Mouse (Mus musculus) liver, embryonic 11.5 days (tissue): Measurements from ENCODE around the gene Adam26a. TPM values are rescaled to one million over a fixed set of nuclear protein-coding genes. Genes with fewer than 3 reads are reported as not detected.
"Not testable (repeated sequence)": the region's sequence is repeated elsewhere in the genome, so short reads cannot be mapped to it uniquely, and the experiment has no call there.

Source experiments
- ATAC-seq: fragments of 200-750 bp; cut with Nextera tagmentation; replicated peaks from 2 replicates; pipeline ENCODE4 v1.8.0; 2017; ENCODE audit warnings: moderate number of reproducible peaks, mild to moderate bottlenecking, moderate TSS enrichment, moderate library complexity; ENCODE audit not compliant: low FRiP score
- DNase-seq: peaks from one replicate; pipeline ENCODE4 v3.0.0-alpha.2; 2017; ENCODE audit warnings: low spot score
- H3K27ac ChIP-seq: fragments of 300-500 bp; sonication (generic); 2 replicates; pipeline ENCODE4 v1.5.1; 2014; ENCODE audit warnings: mild to moderate bottlenecking, low read depth, low read length, control low read depth
- H3K27me3 ChIP-seq: fragments of 300-500 bp; sonication (generic); replicated peaks from 2 replicates; pipeline ENCODE4 v1.6.1; 2014; ENCODE audit warnings: low read length, mixed read lengths; ENCODE audit not compliant: control insufficient read depth, insufficient read depth
- H3K36me3 ChIP-seq: fragments of 300-500 bp; sonication (generic); 2 replicates; pipeline ENCODE4 v1.6.1; 2014; ENCODE audit warnings: mild to moderate bottlenecking, low read length, moderate library complexity, mixed read lengths; ENCODE audit not compliant: control insufficient read depth, insufficient read depth
- H3K4me1 ChIP-seq: fragments of 300-500 bp; sonication (generic); replicated peaks from 2 replicates; pipeline ENCODE4 v1.6.1; 2014; ENCODE audit warnings: low read length, mixed read lengths; ENCODE audit not compliant: control insufficient read depth, insufficient read depth
- H3K4me2 ChIP-seq: fragments of 300-500 bp; sonication (generic); 2 replicates; pipeline ENCODE4 v1.6.1; 2014; ENCODE audit warnings: mild to moderate bottlenecking, control low read depth, moderate library complexity
- H3K4me3 ChIP-seq: fragments of 300-500 bp; sonication (generic); 2 replicates; pipeline ENCODE4 v1.5.1; 2014; ENCODE audit warnings: low read depth, low read length, control low read depth
- H3K9ac ChIP-seq: fragments of 300-500 bp; sonication (generic); 2 replicates; pipeline ENCODE4 v1.6.1; 2014; ENCODE audit warnings: low read depth, low read length, control low read depth
- H3K9me3 ChIP-seq: fragments of 300-500 bp; sonication (generic); 2 replicates; pipeline ENCODE4 v1.6.1; 2016; ENCODE audit warnings: low read length, inconsistent platforms, mixed read lengths; ENCODE audit not compliant: control insufficient read depth
- WGBS: fragments of 180-500 bp; shearing (Covaris S2); extraction: QIAGEN DNeasy Blood & Tissue Kit; methylation state at CpG from one replicate; pipeline ENCODE4 v1.1.7; 2014; 5-methylcytosine and 5-hydroxymethylcytosine counted together
- polyA plus RNA-seq: library from polyadenylated mRNA; unstranded; fragments of >200 nt; fragmentation: Nextera tagmentation; extraction: Ambion mirVana; gene quantifications from 2 replicates; pipeline ENCODE4 v1.2.1, GENCODE M21; 2014

Adam26a gene
- not detected in 2 replicates for polyA plus RNA-seq

- WGBS, result 89% methylated on average over 2 of the region's 2 CpGs
- H3K4me1 ChIP-seq, H3K4me3 ChIP-seq, ATAC-seq, DNase-seq, H3K4me2 ChIP-seq, H3K36me3 ChIP-seq, H3K27me3 ChIP-seq, H3K9me3 ChIP-seq, H3K9ac ChIP-seq, H3K27ac ChIP-seq: not testable (repeated sequence)
Measured at GRCm38 (mm10) chr8:43576607-43577006, at the start of gene Adam26a. Gene Adam26a (minus strand): TSS chr8:43576707.

- no peak overlapping the region for H3K27ac ChIP-seq
- H3K9me3 ChIP-seq, result no peaks in the 10 kb centered on the region
- no peaks in the 10 kb centered on the region for H3K27me3 ChIP-seq
- no peaks in the 10 kb centered on the region for H3K4me1 ChIP-seq
- no peaks in the 10 kb centered on the region for H3K36me3 ChIP-seq
- 90% methylated on average over 1 of the region's 1 CpGs for WGBS
- H3K9ac ChIP-seq, result no peak overlapping the region
- H3K4me2 ChIP-seq, result no peak overlapping the region
- H3K4me3 ChIP-seq, result no peak overlapping the region
- DNase-seq (no peak), ATAC-seq (no peak)
Measured at GRCm38 (mm10) chr8:43616046-43616445, 39.5 kb upstream of the Adam26a start.

- not testable (repeated sequence) for H3K9me3 ChIP-seq, H3K27ac ChIP-seq, H3K4me2 ChIP-seq, H3K36me3 ChIP-seq, DNase-seq, H3K4me1 ChIP-seq, H3K9ac ChIP-seq, ATAC-seq, H3K27me3 ChIP-seq, H3K4me3 ChIP-seq
- WGBS, result 71% methylated on average over 13 of the region's 13 CpGs
Measured at GRCm38 (mm10) chr8:43603657-43604056, 27.1 kb upstream of the Adam26a start.

- H3K4me1 ChIP-seq, H3K4me2 ChIP-seq, H3K4me3 ChIP-seq, H3K27ac ChIP-seq, H3K9me3 ChIP-seq, H3K27me3 ChIP-seq, H3K9ac ChIP-seq, H3K36me3 ChIP-seq, DNase-seq, ATAC-seq: not testable (repeated sequence)
- WGBS, result 88% methylated on average over 15 of the region's 15 CpGs
Measured at GRCm38 (mm10) chr8:43603166-43603565, 26.7 kb upstream of the Adam26a start.

GRCm38 (mm10) chr8:43528006-43528405 lies 48.5 kb downstream of the Adam26a start, which contains the start of gene Adam26b:
Gene Adam26b (minus strand): TSS chr8:43528106.
- not testable (repeated sequence) for H3K4me2 ChIP-seq, ATAC-seq

More at GRCm38 (mm10) chr8:43528006-43528405, 48.5 kb downstream of the Adam26a start, which contains the start of gene Adam26b:
- not testable (repeated sequence) for H3K9me3 ChIP-seq, H3K4me1 ChIP-seq, H3K36me3 ChIP-seq, H3K9ac ChIP-seq, H3K27me3 ChIP-seq, H3K4me3 ChIP-seq, H3K27ac ChIP-seq, DNase-seq

Other genes with a start within 250 kb of the Adam26a start
- not detected in 2 replicates for gene Adam26b, start 48.6 kb downstream of the Adam26a start, polyA plus RNA-seq
- gene Gm5346, start 50.6 kb upstream of the Adam26a start, polyA plus RNA-seq, result not detected in 2 replicates
- not detected in 2 replicates for gene Adam34, start 133.3 kb upstream of the Adam26a start, polyA plus RNA-seq